Mouse (Mus musculus) liver, embryonic 12.5 days (tissue): ENCODE results near the gene Mt1. TPM values are rescaled to one million over a fixed set of nuclear protein-coding genes. Genes with fewer than 3 reads are reported as not detected.
"Not testable (repeated sequence)": the region's sequence is repeated elsewhere in the genome, so short reads cannot be mapped to it uniquely, and the experiment has no call there.

Experiments
- ATAC-seq: fragments of 200-750 bp; cut with Nextera tagmentation; 2 replicates; pipeline ENCODE4 v1.8.0; 2017; ENCODE audit warnings: moderate number of reproducible peaks, mild to moderate bottlenecking, moderate library complexity
- H3K27ac ChIP-seq: fragments of 300-500 bp; sonication (generic); 2 replicates; pipeline ENCODE4 v1.5.1; 2016; ENCODE audit warnings: mild to moderate bottlenecking
- H3K27me3 ChIP-seq: fragments of 300-500 bp; sonication (generic); replicated peaks from 2 replicates; pipeline ENCODE4 v1.6.1; 2016; ENCODE audit warnings: mild to moderate bottlenecking, moderate library complexity
- H3K36me3 ChIP-seq: fragments of 300-500 bp; sonication (generic); 2 replicates; pipeline ENCODE4 v1.6.1; 2016; ENCODE audit warnings: mild to moderate bottlenecking, moderate library complexity
- H3K4me1 ChIP-seq: fragments of 300-500 bp; sonication (generic); 2 replicates; pipeline ENCODE4 v1.6.1; 2016
- H3K4me2 ChIP-seq: fragments of 300-500 bp; sonication (generic); 2 replicates; pipeline ENCODE4 v1.6.1; 2016; ENCODE audit warnings: mild to moderate bottlenecking, moderate library complexity
- H3K4me3 ChIP-seq: fragments of 300-500 bp; sonication (generic); 2 replicates; pipeline ENCODE4 v1.5.1; 2016; ENCODE audit warnings: mild to moderate bottlenecking, moderate library complexity
- H3K9ac ChIP-seq: fragments of 300-500 bp; sonication (generic); 2 replicates; pipeline ENCODE4 v1.6.1; 2016; ENCODE audit warnings: mild to moderate bottlenecking, moderate library complexity
- H3K9me3 ChIP-seq: fragments of 300-500 bp; sonication (generic); replicated peaks from 2 replicates; pipeline ENCODE4 v1.6.1; 2016; ENCODE audit warnings: mild to moderate bottlenecking, moderate library complexity
- WGBS: fragments of 180-500 bp; shearing (Covaris S2); methylation state at CpG from one replicate; pipeline ENCODE4 v1.1.7; 2016; ENCODE audit not compliant: insufficient replicate concordance; 5-methylcytosine and 5-hydroxymethylcytosine counted together
- polyA plus RNA-seq: library from polyadenylated mRNA; unstranded; fragments of >200 nt; fragmentation: Nextera tagmentation; extraction: Ambion mirVana; gene quantifications from 2 replicates; pipeline ENCODE4 v1.2.1, GENCODE M21; 2016

Gene Mt1
- 3,299 and 3,537 TPM in 2 replicates for polyA plus RNA-seq

GRCm38 (mm10) chr8:94178857-94179712 lies at the start of gene Mt1:
Gene Mt1 (plus strand): TSS chr8:94179082.
- Histone ChIP-seq H3K4me3 (peak within 1 kb of the TSS; percentile 75), H3K27me3 (peaks cover 26% of the 10 kb centered on the region), H3K4me2 (peak within 1 kb of the TSS; percentile 90), H3K4me1 (peaks cover 73% of the 10 kb centered on the region), H3K36me3 (peaks cover 15% of the 10 kb centered on the region), H3K9ac (peak within 1 kb of the TSS; percentile 92), H3K27ac (peak within 1 kb of the TSS; percentile 96), H3K9me3 (no peaks in the 10 kb centered on the region)
- WGBS: under 1% methylated on average over 50 of the region's 50 CpGs
- peak; percentile 90 for ATAC-seq

- no peaks in the 10 kb centered on the region for H3K9me3 ChIP-seq
- H3K4me2 ChIP-seq: no peak overlapping the region
- no peak for ATAC-seq
- no peak overlapping the region for H3K4me3 ChIP-seq
- peaks cover 6% of the 10 kb centered on the region for H3K4me1 ChIP-seq
- no peak overlapping the region for H3K9ac ChIP-seq
- H3K27me3 ChIP-seq: peaks cover 37% of the 10 kb centered on the region
- H3K36me3 ChIP-seq: no peaks in the 10 kb centered on the region
- H3K27ac ChIP-seq: no peak overlapping the region
- WGBS: 76% methylated on average over 6 of the region's 6 CpGs
These were observed 49.6 kb upstream of the Mt1 start for GRCm38 (mm10) chr8:94129133-94129789.

- Histone ChIP-seq H3K4me1 (peaks cover 13% of the 10 kb centered on the region), H3K4me3 (no peak overlapping the region), H3K36me3 (no peaks in the 10 kb centered on the region), H3K9ac (no peak overlapping the region), H3K9me3 (no peaks in the 10 kb centered on the region), H3K27me3 (peaks cover 29% of the 10 kb centered on the region), H3K4me2 (no peak overlapping the region), H3K27ac (no peak overlapping the region)
- no peak for ATAC-seq
- WGBS: 88% methylated on average over 4 of the region's 4 CpGs
These were observed 48.8 kb upstream of the Mt1 start for GRCm38 (mm10) chr8:94130126-94130525.

- no peaks in the 10 kb centered on the region for H3K36me3 ChIP-seq
- H3K27ac ChIP-seq: no peak overlapping the region
- WGBS: 52% methylated on average over 5 of the region's 5 CpGs
- no peak overlapping the region for H3K9ac ChIP-seq
- no peak for ATAC-seq
- peaks cover 26% of the 10 kb centered on the region for H3K27me3 ChIP-seq
- peaks cover 17% of the 10 kb centered on the region for H3K4me1 ChIP-seq
- no peak overlapping the region for H3K4me3 ChIP-seq
- H3K4me2 ChIP-seq: no peak overlapping the region
- no peaks in the 10 kb centered on the region for H3K9me3 ChIP-seq
These were observed 46.8 kb upstream of the Mt1 start for GRCm38 (mm10) chr8:94132096-94132495.

GRCm38 (mm10) chr8:94134601-94135000 lies 44.3 kb upstream of the Mt1 start:
- Histone ChIP-seq H3K4me1 (peaks cover 17% of the 10 kb centered on the region), H3K27me3 (peaks cover 28% of the 10 kb centered on the region)
- H3K4me2 ChIP-seq, H3K9ac ChIP-seq, H3K4me3 ChIP-seq, H3K36me3 ChIP-seq, H3K27ac ChIP-seq, H3K9me3 ChIP-seq, ATAC-seq: not testable (repeated sequence)
- 33% methylated on average over 3 of the region's 3 CpGs for WGBS

GRCm38 (mm10) chr8:94135556-94135955 lies 43.3 kb upstream of the Mt1 start:
- peaks cover 17% of the 10 kb centered on the region for H3K4me1 ChIP-seq
- no peak overlapping the region for H3K9ac ChIP-seq
- H3K4me2 ChIP-seq: no peak overlapping the region
- H3K36me3 ChIP-seq: no peaks in the 10 kb centered on the region
- 69% methylated on average over 6 of the region's 6 CpGs for WGBS
- H3K27ac ChIP-seq: no peak overlapping the region
- H3K27me3 ChIP-seq: peaks cover 29% of the 10 kb centered on the region
- no peaks in the 10 kb centered on the region for H3K9me3 ChIP-seq
- no peak overlapping the region for H3K4me3 ChIP-seq
- ATAC-seq: no peak

GRCm38 (mm10) chr8:94136192-94136591 lies 42.7 kb upstream of the Mt1 start:
- peaks cover 26% of the 10 kb centered on the region for H3K27me3 ChIP-seq
- H3K4me2 ChIP-seq: no peak overlapping the region
- H3K9ac ChIP-seq: no peak overlapping the region
- no peak overlapping the region for H3K4me3 ChIP-seq
- no peaks in the 10 kb centered on the region for H3K36me3 ChIP-seq
- H3K27ac ChIP-seq: no peak overlapping the region
- no peaks in the 10 kb centered on the region for H3K9me3 ChIP-seq
- peaks cover 17% of the 10 kb centered on the region for H3K4me1 ChIP-seq
- WGBS: 72% methylated on average over 7 of the region's 7 CpGs
- ATAC-seq: no peak

- H3K4me1 ChIP-seq: peaks cover 17% of the 10 kb centered on the region
- H3K9ac ChIP-seq: no peak within 1 kb of the TSS
- ATAC-seq: 0 out of 2 replicates have a peak, but pooled peaks have one; percentile 42
- H3K27ac ChIP-seq: no peak within 1 kb of the TSS
- H3K9me3 ChIP-seq: no peaks in the 10 kb centered on the region
- no peak within 1 kb of the TSS for H3K4me3 ChIP-seq
- H3K36me3 ChIP-seq: no peaks in the 10 kb centered on the region
- 45% methylated on average over 6 of the region's 6 CpGs for WGBS
- peaks cover 23% of the 10 kb centered on the region for H3K27me3 ChIP-seq
- no peak within 1 kb of the TSS for H3K4me2 ChIP-seq
These were observed 41.9 kb upstream of the Mt1 start, which contains the start of gene Mt4 for GRCm38 (mm10) chr8:94136933-94137332. Gene Mt4 (plus strand): TSS chr8:94137197.

- H3K9ac ChIP-seq: no peak overlapping the region
- H3K27ac ChIP-seq: no peak overlapping the region
- H3K4me2 ChIP-seq: no peak overlapping the region
- H3K4me3 ChIP-seq: no peak overlapping the region
- ATAC-seq: no peak
- WGBS: 63% methylated on average over 4 of the region's 4 CpGs
- no peaks in the 10 kb centered on the region for H3K36me3 ChIP-seq
- no peaks in the 10 kb centered on the region for H3K9me3 ChIP-seq
- 0 out of 2 replicates have a peak, but pooled peaks cover 4% of the 10 kb centered on the region for H3K4me1 ChIP-seq
- H3K27me3 ChIP-seq: peaks cover 36% of the 10 kb centered on the region
These were observed 38.6 kb upstream of the Mt1 start for GRCm38 (mm10) chr8:94140266-94140795.

- H3K27ac ChIP-seq: no peak overlapping the region
- 48% methylated on average over 5 of the region's 5 CpGs for WGBS
- no peak for ATAC-seq
- H3K36me3 ChIP-seq: no peaks in the 10 kb centered on the region
- peaks cover 40% of the 10 kb centered on the region for H3K4me1 ChIP-seq
- no peaks in the 10 kb centered on the region for H3K9me3 ChIP-seq
- peaks cover 51% of the 10 kb centered on the region for H3K27me3 ChIP-seq
- H3K9ac ChIP-seq: no peak overlapping the region
- no peak overlapping the region for H3K4me2 ChIP-seq
- H3K4me3 ChIP-seq: no peak overlapping the region
These were observed 30.6 kb upstream of the Mt1 start for GRCm38 (mm10) chr8:94148236-94148635.

- Histone ChIP-seq H3K4me3 (no peak overlapping the region), H3K4me1 (peaks cover 48% of the 10 kb centered on the region), H3K27ac (peak overlapping the region; percentile 84), H3K27me3 (peaks cover 51% of the 10 kb centered on the region), H3K9me3 (no peaks in the 10 kb centered on the region), H3K4me2 (peak overlapping the region; percentile 47), H3K9ac (peak overlapping the region; percentile 33), H3K36me3 (no peaks in the 10 kb centered on the region)
- 40% methylated on average over 5 of the region's 5 CpGs for WGBS
- peak; percentile 87 for ATAC-seq
These were observed 28.0 kb upstream of the Mt1 start for GRCm38 (mm10) chr8:94150925-94151324.
